Comparison of ENCODE assay signal across 7 mouse cellular contexts in the genomic region with DNA sequence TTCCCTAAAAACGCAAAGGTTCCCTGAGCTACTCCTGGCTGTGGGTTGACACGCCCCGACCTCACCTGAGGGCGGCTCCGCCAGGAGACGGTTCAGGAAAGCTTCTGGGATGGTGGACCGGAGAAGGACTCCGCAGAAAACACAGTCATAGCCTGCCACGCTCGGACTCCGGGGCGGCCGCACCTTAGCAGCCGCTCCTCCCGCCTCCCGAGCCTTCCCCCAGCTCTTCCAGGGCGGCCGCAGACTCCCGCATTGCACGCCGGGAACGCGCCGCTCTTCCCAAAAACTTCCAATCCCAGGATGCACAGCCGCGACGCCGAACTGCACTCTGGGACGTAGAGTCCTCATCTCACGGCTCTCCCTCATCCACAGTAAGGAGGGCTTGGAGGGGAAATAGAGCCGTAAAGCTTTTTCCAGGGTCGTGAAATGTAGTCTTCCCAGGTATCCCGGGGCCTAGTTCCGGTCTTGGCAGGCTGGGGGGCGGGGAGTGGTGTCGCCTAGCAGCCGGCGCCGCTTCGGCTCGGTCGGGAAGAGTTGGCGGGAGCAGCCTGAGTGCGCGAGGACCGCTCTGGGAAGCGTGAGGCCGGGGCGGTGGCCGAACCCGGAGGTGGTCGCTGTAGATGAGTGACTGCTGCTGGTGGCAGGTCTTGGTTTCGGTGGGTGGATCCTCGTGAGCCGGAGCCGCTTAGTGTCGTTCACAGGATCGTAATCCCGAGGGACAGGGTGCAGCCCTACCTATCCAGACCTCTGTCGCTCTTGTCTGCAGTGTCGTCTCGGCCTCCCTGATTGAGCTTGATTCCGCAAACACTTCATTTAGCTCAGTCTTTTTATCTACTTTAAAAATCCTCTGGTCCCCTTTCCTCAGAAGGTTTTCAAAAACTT. TPM values are rescaled to one million over a fixed set of nuclear protein-coding genes. Genes with fewer than 3 reads are reported as not detected.
DNase-seq lines count a peak whose midpoint lies in the region; ATAC-seq and TF ChIP-seq lines count a peak whose summit lies in the region.

Gene Tmtc3 (minus strand): TSS at position 254 of the 882 bp plus-strand sequence.
Gene Cep290 (plus strand): TSS at position 462 of the 882 bp plus-strand sequence.

- H3K27ac ChIP-seq in embryonic facial prominence, embryonic 10.5 days (replicated peaks), result peak within 1 kb of the TSS; percentile 89
- H3K27ac ChIP-seq in intestine, postnatal 0 days (ENCODE audit: low read depth, low read length), result peak within 1 kb of the TSS; percentile 62
- H3K27ac ChIP-seq in midbrain, embryonic 12.5 days (replicated peaks), result peak within 1 kb of the TSS; percentile 66
- H3K27ac ChIP-seq in small intestine, adult 2 months (ENCODE audit: insufficient read depth, low read depth, low read length), result peak within 1 kb of the TSS; percentile 63

- no peak for TF ChIP-seq CTCF in intestine, postnatal 0 days (IDR thresholded peaks at IDR 0.05; ENCODE audit: low read depth)
- TF ChIP-seq CTCF in small intestine, adult 2 months (IDR thresholded peaks at IDR 0.05; ENCODE audit: extremely low read depth, insufficient read length, insufficient replicate concordance, low read depth, low read length), result no peak

- under 1% methylated on average over 63 of the region's 63 CpGs for WGBS in embryonic facial prominence, embryonic 10.5 days
- WGBS in intestine, postnatal 0 days, result under 1% methylated on average over 63 of the region's 63 CpGs
- WGBS in midbrain, embryonic 12.5 days, result 1% methylated on average over 63 of the region's 63 CpGs
- WGBS in small intestine, adult 2 months, result under 1% methylated on average over 63 of the region's 63 CpGs

- H3K4me1 ChIP-seq in embryonic facial prominence, embryonic 10.5 days, result peaks cover 14% of the 10 kb centered on the region; the same call in 1 of the 2 replicates
- H3K4me1 ChIP-seq in intestine, postnatal 0 days (replicated peaks; ENCODE audit: control insufficient read depth, insufficient read depth, low read length), result no peaks in the 10 kb centered on the region
- peaks cover 2% of the 10 kb centered on the region; the same call in 1 of the 2 replicates for H3K4me1 ChIP-seq in midbrain, embryonic 12.5 days
- no peaks in the 10 kb centered on the region; the same call in 1 of the 2 replicates for H3K4me1 ChIP-seq in small intestine, adult 2 months (ENCODE audit: control insufficient read depth, insufficient read depth, insufficient read length, low read length)

- no peak; the same call in 1 of the 2 replicates for TF ChIP-seq POLR2A in small intestine, adult 2 months (IDR thresholded peaks at IDR 0.05; ENCODE audit: low read depth, low read length)

- peaks cover 9% of the 10 kb centered on the region; the same call in 1 of the 2 replicates for H3K36me3 ChIP-seq in embryonic facial prominence, embryonic 10.5 days (replicated peaks)
- H3K36me3 ChIP-seq in intestine, postnatal 0 days (ENCODE audit: control insufficient read depth, insufficient read depth), result no peaks in the 10 kb centered on the region
- no peaks in the 10 kb centered on the region for H3K36me3 ChIP-seq in midbrain, embryonic 12.5 days
- peaks cover 1% of the 10 kb centered on the region; the same call in 1 of the 2 replicates for H3K36me3 ChIP-seq in small intestine, adult 2 months (ENCODE audit: control insufficient read depth, insufficient read depth, low read length)

- no peaks in the 10 kb centered on the region for H3K9me3 ChIP-seq in embryonic facial prominence, embryonic 10.5 days
- H3K9me3 ChIP-seq in intestine, postnatal 0 days (ENCODE audit: control insufficient read depth), result no peaks in the 10 kb centered on the region
- no peaks in the 10 kb centered on the region for H3K9me3 ChIP-seq in midbrain, embryonic 12.5 days

- peak within 1 kb of the TSS; percentile 93 for H3K4me2 ChIP-seq in intestine, postnatal 0 days (replicated peaks; ENCODE audit: low read depth)
- peak within 1 kb of the TSS; percentile 81 for H3K4me2 ChIP-seq in midbrain, embryonic 12.5 days (replicated peaks)

- peak within 1 kb of the TSS; percentile 78 for H3K9ac ChIP-seq in intestine, postnatal 0 days (ENCODE audit: low read depth, low read length)
- peak within 1 kb of the TSS; percentile 84 for H3K9ac ChIP-seq in midbrain, embryonic 12.5 days (replicated peaks)

- ATAC-seq in intestine, postnatal 0 days, result peak; percentile 99
- peak; percentile 99 for ATAC-seq in midbrain, embryonic 12.5 days (ENCODE audit: low FRiP score, low read depth)

- H3K27me3 ChIP-seq in embryonic facial prominence, embryonic 10.5 days (replicated peaks; ENCODE audit: low read depth, poor library complexity, severe bottlenecking), result no peaks in the 10 kb centered on the region
- no peaks in the 10 kb centered on the region for H3K27me3 ChIP-seq in intestine, postnatal 0 days (replicated peaks; ENCODE audit: control insufficient read depth, insufficient read depth, low read length)
- H3K27me3 ChIP-seq in midbrain, embryonic 12.5 days, result no peaks in the 10 kb centered on the region
- H3K27me3 ChIP-seq in small intestine, adult 2 months (ENCODE audit: control insufficient read depth, insufficient read depth, low read length), result no peaks in the 10 kb centered on the region

- peak within 1 kb of the TSS; percentile 84 for H3K4me3 ChIP-seq in embryonic facial prominence, embryonic 10.5 days
- H3K4me3 ChIP-seq in intestine, postnatal 0 days (ENCODE audit: low read depth, low read length), result peak within 1 kb of the TSS; percentile 87
- H3K4me3 ChIP-seq in midbrain, embryonic 12.5 days, result peak within 1 kb of the TSS; percentile 81
- H3K4me3 ChIP-seq in small intestine, adult 2 months (ENCODE audit: low read depth, low read length), result peak within 1 kb of the TSS; percentile 82

- intact Hi-C loops in left cerebral cortex, postnatal 4 days (cut with DNase I), result no loop called here

- DNase-seq in adrenal gland, postnatal 10 days, result peak; percentile 92
- DNase-seq in embryonic facial prominence, embryonic 10.5 days (ENCODE audit: low spot score), result peak; percentile 94
- peak; percentile 93 for DNase-seq in gonadal fat pad, adult 2 months (ENCODE audit: low read depth)
- DNase-seq in left cerebral cortex, postnatal 4 days, result peak; percentile 92

RNA-seq across cellular contexts. Expression of gene Tmtc3, which starts in this region (rescaled TPM):
- total RNA-seq in adrenal gland, postnatal 10 days (2021), result 10 to 100 TPM; 21.3 to 22.0 TPM
- polyA plus RNA-seq in embryonic facial prominence, embryonic 10.5 days (2016; fragmentation: Nextera tagmentation; extraction: Ambion mirVana), result 23.0 and 26.2 TPM in 2 replicates
- 9.0 and 10.5 TPM in 2 replicates for polyA plus RNA-seq in gonadal fat pad, adult 2 months (2012; rRNA removed)
- polyA plus RNA-seq in intestine, postnatal 0 days (2015; fragmentation: Nextera tagmentation; extraction: Ambion mirVana), result 4.5 and 5.9 TPM in 2 replicates
- 10 to 100 TPM; 11.6 to 12.6 TPM for total RNA-seq in left cerebral cortex, postnatal 4 days (2021)
- 17.2 and 19.2 TPM in 2 replicates for polyA plus RNA-seq in midbrain, embryonic 12.5 days (2016; fragmentation: Nextera tagmentation; extraction: Ambion mirVana)
- polyA plus RNA-seq in small intestine, adult 2 months (2012; rRNA removed), result 1.6 TPM in 2 replicates

RNA-seq across cellular contexts. Expression of gene Cep290, which starts in this region (rescaled TPM):
- 1 to 10 TPM; 6.5 to 7.9 TPM for total RNA-seq in adrenal gland, postnatal 10 days (2021)
- 6.2 and 6.3 TPM in 2 replicates for polyA plus RNA-seq in embryonic facial prominence, embryonic 10.5 days (2016; fragmentation: Nextera tagmentation; extraction: Ambion mirVana)
- polyA plus RNA-seq in gonadal fat pad, adult 2 months (2012; rRNA removed), result 0.49 and 0.61 TPM in 2 replicates
- polyA plus RNA-seq in intestine, postnatal 0 days (2015; fragmentation: Nextera tagmentation; extraction: Ambion mirVana), result 1.6 and 1.7 TPM in 2 replicates
- total RNA-seq in left cerebral cortex, postnatal 4 days (2021), result 10 to 100 TPM; 11.1 to 13.1 TPM
- 8.1 and 8.8 TPM in 2 replicates for polyA plus RNA-seq in midbrain, embryonic 12.5 days (2016; fragmentation: Nextera tagmentation; extraction: Ambion mirVana)
- polyA plus RNA-seq in small intestine, adult 2 months (2012; rRNA removed), result 0.06 TPM in 1 of 2 replicates, not detected in the other

Comparison
In these comparisons a context has a peak if more than half of its experiments do, and no peak if none do; other contexts are left out.
1. Peak in every context shown above with its lines: DNase-seq, ATAC-seq, H3K4me3 ChIP-seq and H3K27ac ChIP-seq.